Mouse (Mus musculus): ENCODE measurements around the gene Ppcdc. TPM values are rescaled to one million over a fixed set of nuclear protein-coding genes. Genes with fewer than 3 reads are reported as not detected.
A peak's percentile ranks its signal among the peaks of the same experiment; 100 is the strongest.

Gene Ppcdc
- polyA plus RNA-seq, 1 experiment from 2014 or later, result 20.5 TPM

DNA sequence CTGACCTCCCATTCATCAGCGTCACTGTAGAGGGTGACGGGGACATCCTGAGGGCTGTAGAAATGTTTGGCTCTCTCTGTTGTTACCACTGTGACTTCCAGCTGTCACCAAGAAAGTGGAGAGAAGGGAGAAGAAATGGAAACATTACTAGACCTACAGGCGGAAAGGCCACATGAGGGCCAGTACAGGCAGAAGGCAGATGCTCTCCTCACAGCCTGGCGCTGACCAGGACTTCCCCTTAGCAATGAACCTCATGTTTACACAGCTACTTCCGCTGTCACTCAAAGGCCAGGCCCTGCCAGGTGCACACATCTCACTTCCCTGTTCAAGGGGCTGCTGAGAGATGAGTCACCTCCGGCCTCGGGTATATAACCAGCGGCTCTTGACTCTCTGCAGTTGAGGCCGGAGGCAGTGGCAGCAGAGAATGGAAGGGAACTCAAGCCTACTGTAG, 18.8 kb downstream of the Ppcdc start:
- Histone ChIP-seq H3K4me1 (ENCODE audit: control insufficient read depth, insufficient read depth, low read depth, low read length) (peaks cover 17% of the 10 kb centered on the region), H3K9ac (ENCODE audit: low read depth, low read length) (no peak overlapping the region), H3K9me3 (ENCODE audit: control insufficient read depth, low read length) (no peaks in the 10 kb centered on the region), H3K27me3 (replicated peaks; ENCODE audit: control insufficient read depth, insufficient read depth, low read length) (no peaks in the 10 kb centered on the region), H3K4me2 (ENCODE audit: low read length) (peak overlapping the region; percentile 13; the same call in 1 of the 2 replicates), H3K27ac (ENCODE audit: low read depth, low read length) (peak overlapping the region; percentile 64), H3K36me3 (ENCODE audit: control insufficient read depth, insufficient read depth, low read length) (no peaks in the 10 kb centered on the region), H3K4me3 (ENCODE audit: low read length) (no peak overlapping the region)
- WGBS, result 62% methylated on average over 9 of the region's 9 CpGs
- peak; percentile 19; the same call in 1 of the 2 replicates for ATAC-seq

DNA sequence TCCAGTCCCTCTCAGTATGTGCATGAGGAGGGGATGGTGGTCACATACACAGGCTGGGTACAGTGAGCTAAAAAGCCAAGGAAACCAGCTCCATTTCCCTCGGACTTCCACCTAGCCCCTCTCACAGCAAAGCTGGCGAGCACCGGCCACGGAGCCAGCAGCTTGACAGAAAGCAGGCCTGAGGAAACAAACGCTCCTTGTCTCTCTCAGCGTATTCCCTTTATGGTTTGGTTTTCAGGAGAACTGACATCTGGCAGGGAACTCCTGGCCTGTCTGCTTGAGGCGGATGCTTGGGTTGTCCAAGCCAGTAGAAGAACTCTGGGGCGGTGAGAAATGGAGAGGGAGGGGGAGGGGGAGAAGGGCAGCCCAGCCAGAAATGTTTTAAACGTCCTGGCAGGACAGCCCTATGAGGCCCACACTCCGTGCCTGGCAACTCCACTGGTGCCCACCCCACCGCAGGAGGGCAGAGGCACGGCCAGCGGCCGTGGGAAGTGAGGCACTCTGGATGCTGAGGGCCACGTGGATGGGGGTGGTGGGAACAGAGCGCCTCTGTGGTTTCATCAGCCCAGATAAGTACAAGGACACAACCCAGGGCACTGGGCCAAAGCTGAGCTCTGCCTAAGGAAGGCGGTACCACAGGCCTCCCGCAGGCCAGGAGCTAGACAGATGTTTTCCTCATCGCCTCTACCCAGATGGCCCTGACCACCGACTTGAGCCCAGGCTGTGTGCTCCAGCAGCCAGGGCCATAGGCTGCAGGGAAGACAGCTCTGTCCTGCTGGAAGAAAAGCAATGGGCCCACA, 19.4 kb downstream of the Ppcdc start:
- Histone ChIP-seq H3K27ac (ENCODE audit: low read depth, low read length) (peak overlapping the region; percentile 64), H3K4me1 (ENCODE audit: control insufficient read depth, insufficient read depth, low read depth, low read length) (peaks cover 17% of the 10 kb centered on the region), H3K9me3 (ENCODE audit: control insufficient read depth, low read length) (no peaks in the 10 kb centered on the region), H3K4me2 (ENCODE audit: low read length) (peak overlapping the region; percentile 18; the same call in 1 of the 2 replicates), H3K9ac (ENCODE audit: low read depth, low read length) (no peak overlapping the region), H3K27me3 (replicated peaks; ENCODE audit: control insufficient read depth, insufficient read depth, low read length) (no peaks in the 10 kb centered on the region), H3K4me3 (ENCODE audit: low read length) (no peak overlapping the region), H3K36me3 (ENCODE audit: control insufficient read depth, insufficient read depth, low read length) (no peaks in the 10 kb centered on the region)
- peak; percentile 93 for ATAC-seq
- WGBS, result 49% methylated on average over 20 of the region's 20 CpGs

DNA sequence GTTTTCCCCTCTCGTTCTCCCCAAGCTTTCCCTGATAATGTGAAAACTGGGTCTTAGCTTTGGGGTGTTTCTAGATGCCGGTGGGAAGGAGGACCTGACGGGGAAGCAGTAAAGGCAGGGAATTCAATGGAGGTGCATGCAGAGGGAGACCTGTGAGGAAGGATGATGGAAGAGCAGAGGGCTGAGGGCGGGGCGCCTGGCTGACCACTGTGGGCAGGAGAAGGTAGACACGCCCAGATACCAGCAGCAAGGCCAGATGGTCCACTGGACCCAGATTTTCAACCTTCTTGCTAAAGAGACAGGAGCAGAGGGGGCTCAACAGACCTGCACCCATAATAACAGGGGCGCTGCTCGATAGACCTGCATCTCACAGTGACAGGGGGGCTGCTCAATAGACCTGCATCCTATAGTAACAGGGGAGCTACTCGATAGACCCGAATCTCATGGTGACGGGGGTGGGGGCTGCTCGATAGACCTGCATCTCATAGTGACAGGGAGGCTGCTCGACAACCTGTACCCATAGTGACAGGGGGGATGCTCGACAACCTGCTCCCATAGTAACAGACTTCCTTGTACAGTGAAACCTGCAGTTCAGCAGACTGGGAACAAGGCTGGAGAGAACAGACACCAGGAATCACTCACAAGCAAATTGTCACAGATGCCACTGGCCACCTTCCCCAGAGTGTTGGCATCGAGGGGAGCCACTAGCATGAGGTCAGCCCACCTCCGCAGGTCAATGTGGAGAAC, 20.2 kb downstream of the Ppcdc start:
- ATAC-seq, result no peak
- H3K4me2 ChIP-seq (ENCODE audit: low read length), result no peak overlapping the region; the same call in 1 of the 2 replicates
- H3K4me1 ChIP-seq (ENCODE audit: control insufficient read depth, insufficient read depth, low read depth, low read length), result peaks cover 17% of the 10 kb centered on the region
- 88% methylated on average over 16 of the region's 16 CpGs for WGBS
- no peak overlapping the region for H3K9ac ChIP-seq (ENCODE audit: low read depth, low read length)
- H3K36me3 ChIP-seq (ENCODE audit: control insufficient read depth, insufficient read depth, low read length), result no peaks in the 10 kb centered on the region
- H3K27ac ChIP-seq (ENCODE audit: low read depth, low read length), result peak overlapping the region; percentile 44
- no peaks in the 10 kb centered on the region for H3K9me3 ChIP-seq (ENCODE audit: control insufficient read depth, low read length)
- H3K4me3 ChIP-seq (ENCODE audit: low read length), result no peak overlapping the region
- H3K27me3 ChIP-seq (replicated peaks; ENCODE audit: control insufficient read depth, insufficient read depth, low read length), result no peaks in the 10 kb centered on the region

DNA sequence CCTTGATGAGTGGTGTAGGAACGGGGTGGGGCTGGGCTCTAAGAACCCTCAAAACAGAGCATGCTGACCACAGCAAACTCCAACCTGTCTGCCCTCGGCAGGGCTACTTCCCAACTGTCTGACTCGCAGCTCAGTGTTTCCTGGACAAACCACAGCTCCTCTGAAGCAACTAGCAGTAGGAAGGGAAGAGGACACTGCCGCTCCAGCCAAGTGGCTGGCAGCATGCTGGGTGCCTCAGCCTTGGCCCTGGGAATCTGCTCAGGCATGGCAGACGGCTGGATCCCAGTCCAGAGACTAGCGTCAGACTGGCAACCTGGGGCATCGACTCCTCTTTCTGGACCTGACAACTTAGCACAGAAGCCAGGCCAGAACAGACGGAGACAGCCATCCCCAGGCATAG, 22.6 kb downstream of the Ppcdc start:
- H3K9me3 ChIP-seq (ENCODE audit: control insufficient read depth, low read length), result no peaks in the 10 kb centered on the region
- 0 out of 2 replicates have a peak, but pooled peaks cover under 1% of the 10 kb centered on the region for H3K36me3 ChIP-seq (ENCODE audit: control insufficient read depth, insufficient read depth, low read length)
- H3K4me1 ChIP-seq (ENCODE audit: control insufficient read depth, insufficient read depth, low read depth, low read length), result peaks cover 17% of the 10 kb centered on the region
- H3K27me3 ChIP-seq (replicated peaks; ENCODE audit: control insufficient read depth, insufficient read depth, low read length), result no peaks in the 10 kb centered on the region
- no peak overlapping the region for H3K4me2 ChIP-seq (ENCODE audit: low read length)
- no peak overlapping the region for H3K4me3 ChIP-seq (ENCODE audit: low read length)
- H3K9ac ChIP-seq (ENCODE audit: low read depth, low read length), result no peak overlapping the region
- ATAC-seq, result no peak
- no peak overlapping the region for H3K27ac ChIP-seq (ENCODE audit: low read depth, low read length)
- 77% methylated on average over 8 of the region's 8 CpGs for WGBS

DNA sequence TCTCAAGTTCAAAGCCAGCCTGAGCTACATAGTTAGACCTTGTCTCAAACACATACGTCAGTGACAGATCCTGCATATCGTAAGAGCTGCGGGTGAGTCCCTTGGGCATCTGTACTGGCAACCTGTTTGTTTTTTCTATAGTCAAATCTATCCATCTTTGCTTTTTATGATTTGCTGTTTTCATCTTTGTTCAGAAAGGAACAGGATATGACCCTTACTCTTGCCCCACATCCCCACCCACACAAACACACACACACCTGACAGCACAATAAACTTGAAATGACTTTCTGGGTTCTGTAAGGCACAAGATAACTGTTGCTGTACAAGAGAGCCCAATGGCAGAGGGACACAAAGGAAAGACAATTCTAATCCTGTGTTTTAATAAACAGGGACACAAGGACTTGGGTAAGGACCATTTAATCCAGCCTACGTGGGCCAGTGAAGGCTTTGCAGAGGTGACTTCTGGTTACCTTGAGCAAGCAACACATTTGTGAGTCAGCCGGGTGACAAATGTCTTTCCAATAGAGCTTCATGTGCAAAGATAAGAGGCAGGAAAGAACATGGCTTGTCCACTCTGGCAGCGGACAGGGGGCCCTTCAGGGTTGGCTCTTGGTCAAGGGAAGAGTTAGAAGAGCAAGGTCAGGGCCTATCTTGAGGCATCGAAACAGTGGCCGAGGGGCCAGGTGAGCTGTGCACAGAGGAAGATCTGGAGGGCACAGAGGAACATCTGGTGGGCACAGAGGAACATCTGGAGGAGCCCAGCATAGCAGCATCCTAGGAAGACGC, 32.6 kb downstream of the Ppcdc start:
- Histone ChIP-seq H3K4me3 (ENCODE audit: low read length) (no peak overlapping the region), H3K9ac (ENCODE audit: low read depth, low read length) (no peak overlapping the region), H3K27me3 (replicated peaks; ENCODE audit: control insufficient read depth, insufficient read depth, low read length) (no peaks in the 10 kb centered on the region), H3K27ac (ENCODE audit: low read depth, low read length) (no peak overlapping the region), H3K9me3 (ENCODE audit: control insufficient read depth, low read length) (no peaks in the 10 kb centered on the region), H3K36me3 (ENCODE audit: control insufficient read depth, insufficient read depth, low read length) (0 out of 2 replicates have a peak, but pooled peaks cover 2% of the 10 kb centered on the region), H3K4me2 (ENCODE audit: low read length) (no peak overlapping the region), H3K4me1 (ENCODE audit: control insufficient read depth, insufficient read depth, low read depth, low read length) (no peaks in the 10 kb centered on the region)
- ATAC-seq, result no peak
- WGBS, result 91% methylated on average over 9 of the region's 9 CpGs

DNA sequence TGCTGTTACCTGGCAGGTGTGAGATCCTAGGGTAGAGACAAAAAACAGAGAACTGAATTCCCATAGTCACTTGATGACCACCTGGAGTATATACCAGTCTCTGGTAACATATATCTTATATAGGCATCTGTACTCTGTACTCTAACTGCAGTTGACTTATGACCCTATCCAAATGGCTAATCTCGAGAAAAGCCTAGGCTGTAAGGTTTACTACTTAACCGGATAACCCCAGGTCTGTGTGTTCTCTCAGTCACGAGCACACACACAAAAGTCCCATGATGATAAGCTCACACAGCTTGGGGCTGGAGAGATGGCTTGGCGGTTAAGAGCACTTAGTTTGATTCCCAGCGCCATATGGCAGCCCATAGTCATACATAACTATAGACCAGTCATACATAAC, 33.5 kb downstream of the Ppcdc start:
- Histone ChIP-seq H3K9ac (ENCODE audit: low read depth, low read length) (no peak overlapping the region), H3K9me3 (ENCODE audit: control insufficient read depth, low read length) (no peaks in the 10 kb centered on the region), H3K27me3 (replicated peaks; ENCODE audit: control insufficient read depth, insufficient read depth, low read length) (no peaks in the 10 kb centered on the region), H3K4me2 (ENCODE audit: low read length) (no peak overlapping the region), H3K36me3 (ENCODE audit: control insufficient read depth, insufficient read depth, low read length) (no peaks in the 10 kb centered on the region), H3K4me3 (ENCODE audit: low read length) (no peak overlapping the region), H3K27ac (ENCODE audit: low read depth, low read length) (no peak overlapping the region), H3K4me1 (ENCODE audit: control insufficient read depth, insufficient read depth, low read depth, low read length) (no peaks in the 10 kb centered on the region)
- ATAC-seq, result no peak
- WGBS, result 96% methylated on average over 5 of the region's 5 CpGs

DNA sequence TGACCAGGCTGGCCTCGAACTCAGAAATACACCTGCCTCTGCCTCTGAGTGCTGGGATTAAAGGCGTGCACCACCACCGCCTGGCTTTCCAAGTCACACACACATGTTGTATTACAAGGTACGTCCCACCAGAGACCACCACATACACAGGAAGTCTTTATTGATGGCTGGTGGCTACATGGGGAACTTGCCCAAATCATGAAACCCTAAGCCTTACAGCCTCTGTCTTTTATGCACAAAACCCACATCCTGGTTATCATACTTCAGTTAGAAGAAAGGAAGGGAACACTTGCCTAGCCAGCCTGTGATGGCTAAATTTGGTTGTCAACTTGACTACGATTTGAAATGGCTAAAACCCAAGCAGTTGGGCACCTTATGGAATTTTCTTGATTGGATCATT, 35.9 kb downstream of the Ppcdc start:
- no peaks in the 10 kb centered on the region for H3K4me1 ChIP-seq (ENCODE audit: control insufficient read depth, insufficient read depth, low read depth, low read length)
- peaks cover 6% of the 10 kb centered on the region; the same call in 1 of the 2 replicates for H3K9me3 ChIP-seq (ENCODE audit: control insufficient read depth, low read length)
- no peaks in the 10 kb centered on the region for H3K36me3 ChIP-seq (ENCODE audit: control insufficient read depth, insufficient read depth, low read length)
- H3K4me3 ChIP-seq (ENCODE audit: low read length), result no peak overlapping the region
- WGBS, result 88% methylated on average over 5 of the region's 5 CpGs
- H3K27ac ChIP-seq (ENCODE audit: low read depth, low read length), result no peak overlapping the region
- no peak overlapping the region for H3K4me2 ChIP-seq (ENCODE audit: low read length)
- H3K27me3 ChIP-seq (replicated peaks; ENCODE audit: control insufficient read depth, insufficient read depth, low read length), result no peaks in the 10 kb centered on the region
- ATAC-seq, result no peak
- no peak overlapping the region for H3K9ac ChIP-seq (ENCODE audit: low read depth, low read length)

DNA sequence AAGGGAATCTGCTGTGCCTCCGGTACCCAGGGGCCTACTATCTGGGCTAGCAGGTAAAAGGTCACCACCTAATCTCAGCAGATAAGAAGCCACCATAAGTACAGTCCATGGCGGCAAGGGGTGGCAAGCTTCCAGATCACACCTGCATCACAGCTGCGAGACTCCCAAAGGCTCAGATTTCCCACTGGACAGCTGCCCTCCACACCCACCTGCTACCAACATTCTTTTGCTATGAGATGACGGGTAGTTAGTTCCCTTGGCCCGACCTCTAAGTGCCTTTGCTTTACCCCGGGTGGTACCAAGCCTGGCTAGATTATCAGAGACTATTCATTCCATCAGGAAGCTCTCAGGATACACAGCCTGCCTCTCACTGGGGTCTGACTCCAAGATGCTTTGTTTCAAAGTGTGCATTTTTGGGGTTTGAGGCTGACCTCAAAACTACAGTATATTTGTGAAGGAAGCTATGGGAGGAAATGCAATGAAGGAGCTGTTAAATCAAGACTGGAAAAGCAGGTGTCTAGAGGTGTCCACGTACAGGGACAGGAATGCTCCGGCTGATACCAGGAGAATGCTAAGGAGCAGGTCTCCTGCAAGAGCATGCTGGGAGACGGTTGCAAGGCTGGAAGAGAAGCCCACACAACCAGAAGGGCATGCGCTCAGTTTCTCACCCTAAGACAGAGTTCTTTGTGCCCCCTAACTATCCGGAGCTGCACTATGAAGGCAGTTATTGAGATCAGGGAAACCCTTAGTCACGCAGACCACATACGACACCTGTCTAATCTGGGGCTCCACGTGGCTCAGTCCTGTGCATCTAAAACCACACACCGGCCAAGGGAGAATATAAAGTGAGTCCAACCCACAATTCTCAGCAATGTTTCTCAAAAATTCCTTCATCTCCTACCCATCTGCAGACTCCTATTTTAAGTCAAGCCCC, 37.3 kb downstream of the Ppcdc start:
- peaks cover 6% of the 10 kb centered on the region; the same call in 1 of the 2 replicates for H3K9me3 ChIP-seq (ENCODE audit: control insufficient read depth, low read length)
- H3K9ac ChIP-seq (ENCODE audit: low read depth, low read length), result no peak overlapping the region
- no peak overlapping the region for H3K4me2 ChIP-seq (ENCODE audit: low read length)
- no peak overlapping the region for H3K4me3 ChIP-seq (ENCODE audit: low read length)
- 89% methylated on average over 15 of the region's 15 CpGs for WGBS
- H3K36me3 ChIP-seq (ENCODE audit: control insufficient read depth, insufficient read depth, low read length), result no peaks in the 10 kb centered on the region
- no peaks in the 10 kb centered on the region for H3K4me1 ChIP-seq (ENCODE audit: control insufficient read depth, insufficient read depth, low read depth, low read length)
- H3K27me3 ChIP-seq (replicated peaks; ENCODE audit: control insufficient read depth, insufficient read depth, low read length), result no peaks in the 10 kb centered on the region
- H3K27ac ChIP-seq (ENCODE audit: low read depth, low read length), result no peak overlapping the region
- ATAC-seq, result no peak

All from hindbrain, embryonic 16.5 days (tissue).